Mouse (Mus musculus): ENCODE results near the gene Zc3h4. TPM values are rescaled to one million over a fixed set of nuclear protein-coding genes. Genes with fewer than 3 reads are reported as not detected.

The Zc3h4 gene
- polyA plus RNA-seq, 1 experiment from 2014 or later = 18.6 TPM

- peak overlapping the region; percentile 100 for H3K27ac ChIP-seq (ENCODE audit: low read depth, low read length)
- no peaks in the 10 kb centered on the region for H3K27me3 ChIP-seq (replicated peaks; ENCODE audit: control insufficient read depth, insufficient read depth, low read length)
- DNase-seq (ENCODE audit: low spot score) = no peak
- H3K4me2 ChIP-seq = peak overlapping the region; percentile 84
- no peaks in the 10 kb centered on the region for H3K9me3 ChIP-seq (ENCODE audit: control insufficient read depth, low read length)
- H3K36me3 ChIP-seq (ENCODE audit: control insufficient read depth, insufficient read depth, low read length) = no peaks in the 10 kb centered on the region
- H3K9ac ChIP-seq (ENCODE audit: low read depth, low read length) = peak overlapping the region; percentile 100
- peak overlapping the region; percentile 93 for H3K4me3 ChIP-seq (ENCODE audit: low read depth, low read length)
- 51% methylated on average over 3 of the region's 3 CpGs for WGBS
- ATAC-seq (replicated peaks; ENCODE audit: low FRiP score) = no peak
- peaks cover 8% of the 10 kb centered on the region for H3K4me1 ChIP-seq (replicated peaks; ENCODE audit: control insufficient read depth, insufficient read depth, low read length)
Observed at GRCm38 (mm10) chr7:16398387-16399050, 2.2 kb upstream of the Zc3h4 start.

- ATAC-seq (replicated peaks; ENCODE audit: low FRiP score) (peak; percentile 71), DNase-seq (ENCODE audit: low spot score) (peak; percentile 90)
Observed at GRCm38 (mm10) chr7:16399098-16399819, 1.5 kb upstream of the Zc3h4 start.

DNA sequence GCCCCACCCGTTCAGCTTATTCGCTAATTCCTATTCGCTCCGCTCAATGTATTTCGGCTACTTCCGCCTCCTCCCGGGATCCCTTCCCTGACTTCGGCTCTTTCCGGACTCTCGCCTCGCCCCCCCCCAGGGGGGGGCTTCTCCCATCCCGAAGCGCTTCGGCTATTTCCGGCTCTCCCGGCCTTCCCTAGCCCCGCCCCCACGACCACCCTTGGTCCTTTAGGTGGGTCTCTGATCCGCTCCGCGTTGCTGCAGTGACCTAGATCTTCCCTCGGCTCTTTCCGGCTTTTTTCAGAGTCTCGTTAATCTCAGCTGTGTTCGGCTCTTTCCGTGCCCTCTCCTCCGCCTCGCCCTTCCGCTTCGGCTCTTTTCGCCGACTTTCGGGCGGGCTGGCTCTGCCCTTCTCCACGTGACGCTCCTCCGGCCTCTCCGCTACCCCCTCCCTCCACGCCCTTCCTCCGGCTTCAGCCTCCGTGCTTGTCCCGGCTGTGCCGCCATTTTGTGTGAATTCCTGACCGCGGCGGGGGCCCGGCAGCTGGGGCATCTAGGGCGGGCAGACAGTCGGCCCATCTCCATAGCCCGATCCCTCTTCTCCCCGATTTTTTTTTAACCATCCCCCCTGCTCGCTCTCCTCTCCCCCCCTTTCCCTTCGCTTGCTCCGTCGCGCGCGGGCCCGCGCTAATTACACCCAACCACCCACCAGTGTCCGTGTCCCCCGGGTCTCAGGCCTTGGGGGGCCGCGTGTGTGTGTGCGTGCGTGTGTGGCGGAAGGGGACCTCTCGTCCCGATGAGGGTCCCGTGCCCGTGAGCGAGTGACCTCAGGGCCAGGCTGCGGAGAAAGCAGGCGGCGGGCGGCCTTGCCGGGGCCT lies 656 bp upstream of the Zc3h4 start:
- Histone ChIP-seq H3K36me3 (ENCODE audit: control insufficient read depth, insufficient read depth, low read length) (no peaks in the 10 kb centered on the region), H3K4me2 (peak overlapping the region; percentile 84), H3K27ac (ENCODE audit: low read depth, low read length) (peak overlapping the region; percentile 100), H3K9ac (ENCODE audit: low read depth, low read length) (peak overlapping the region; percentile 100), H3K27me3 (replicated peaks; ENCODE audit: control insufficient read depth, insufficient read depth, low read length) (no peaks in the 10 kb centered on the region), H3K4me3 (ENCODE audit: low read depth, low read length) (peak overlapping the region; percentile 93), H3K4me1 (replicated peaks; ENCODE audit: control insufficient read depth, insufficient read depth, low read length) (peaks cover 21% of the 10 kb centered on the region), H3K9me3 (ENCODE audit: control insufficient read depth, low read length) (no peaks in the 10 kb centered on the region)
- peak; percentile 99 for DNase-seq (ENCODE audit: low spot score)
- peak; percentile 81 for ATAC-seq (replicated peaks; ENCODE audit: low FRiP score)
- WGBS = under 1% methylated on average over 76 of the region's 77 CpGs

More at GRCm38 (mm10) chr7:16399098-16399819, 1.5 kb upstream of the Zc3h4 start:
- Histone ChIP-seq H3K9ac (ENCODE audit: low read depth, low read length) (peak overlapping the region; percentile 100), H3K4me3 (ENCODE audit: low read depth, low read length) (peak overlapping the region; percentile 93), H3K27me3 (replicated peaks; ENCODE audit: control insufficient read depth, insufficient read depth, low read length) (no peaks in the 10 kb centered on the region), H3K36me3 (ENCODE audit: control insufficient read depth, insufficient read depth, low read length) (no peaks in the 10 kb centered on the region), H3K27ac (ENCODE audit: low read depth, low read length) (peak overlapping the region; percentile 100), H3K4me1 (replicated peaks; ENCODE audit: control insufficient read depth, insufficient read depth, low read length) (peaks cover 13% of the 10 kb centered on the region), H3K9me3 (ENCODE audit: control insufficient read depth, low read length) (no peaks in the 10 kb centered on the region), H3K4me2 (peak overlapping the region; percentile 84)
- WGBS = 1% methylated on average over 31 of the region's 31 CpGs

GRCm38 (mm10) chr7:16401991-16402431 lies 1.3 kb downstream of the Zc3h4 start:
- ATAC-seq (replicated peaks; ENCODE audit: low FRiP score) (peak; percentile 19; the same call in 1 of the 2 replicates), DNase-seq (ENCODE audit: low spot score) (peak; percentile 76)
- Histone ChIP-seq H3K27me3 (replicated peaks; ENCODE audit: control insufficient read depth, insufficient read depth, low read length) (no peaks in the 10 kb centered on the region), H3K4me3 (ENCODE audit: low read depth, low read length) (peak overlapping the region; percentile 93), H3K9me3 (ENCODE audit: control insufficient read depth, low read length) (no peaks in the 10 kb centered on the region), H3K4me1 (replicated peaks; ENCODE audit: control insufficient read depth, insufficient read depth, low read length) (peaks cover 38% of the 10 kb centered on the region), H3K9ac (ENCODE audit: low read depth, low read length) (peak overlapping the region; percentile 100), H3K4me2 (peak overlapping the region; percentile 84), H3K36me3 (ENCODE audit: control insufficient read depth, insufficient read depth, low read length) (no peaks in the 10 kb centered on the region), H3K27ac (ENCODE audit: low read depth, low read length) (peak overlapping the region; percentile 100)
- 0% methylated on average over 17 of the region's 17 CpGs for WGBS

- Histone ChIP-seq H3K27ac (ENCODE audit: low read depth, low read length) (peak overlapping the region; percentile 100), H3K4me2 (peak overlapping the region; percentile 84), H3K4me3 (ENCODE audit: low read depth, low read length) (peak overlapping the region; percentile 93), H3K4me1 (replicated peaks; ENCODE audit: control insufficient read depth, insufficient read depth, low read length) (peaks cover 41% of the 10 kb centered on the region), H3K9ac (ENCODE audit: low read depth, low read length) (peak overlapping the region; percentile 100), H3K36me3 (ENCODE audit: control insufficient read depth, insufficient read depth, low read length) (no peaks in the 10 kb centered on the region), H3K27me3 (replicated peaks; ENCODE audit: control insufficient read depth, insufficient read depth, low read length) (no peaks in the 10 kb centered on the region), H3K9me3 (ENCODE audit: control insufficient read depth, low read length) (no peaks in the 10 kb centered on the region)
- DNase-seq (ENCODE audit: low spot score) (no peak), ATAC-seq (replicated peaks; ENCODE audit: low FRiP score) (no peak)
- 3% methylated on average over 9 of the region's 9 CpGs for WGBS
Observed at GRCm38 (mm10) chr7:16402449-16402848, 1.7 kb downstream of the Zc3h4 start.

DNA sequence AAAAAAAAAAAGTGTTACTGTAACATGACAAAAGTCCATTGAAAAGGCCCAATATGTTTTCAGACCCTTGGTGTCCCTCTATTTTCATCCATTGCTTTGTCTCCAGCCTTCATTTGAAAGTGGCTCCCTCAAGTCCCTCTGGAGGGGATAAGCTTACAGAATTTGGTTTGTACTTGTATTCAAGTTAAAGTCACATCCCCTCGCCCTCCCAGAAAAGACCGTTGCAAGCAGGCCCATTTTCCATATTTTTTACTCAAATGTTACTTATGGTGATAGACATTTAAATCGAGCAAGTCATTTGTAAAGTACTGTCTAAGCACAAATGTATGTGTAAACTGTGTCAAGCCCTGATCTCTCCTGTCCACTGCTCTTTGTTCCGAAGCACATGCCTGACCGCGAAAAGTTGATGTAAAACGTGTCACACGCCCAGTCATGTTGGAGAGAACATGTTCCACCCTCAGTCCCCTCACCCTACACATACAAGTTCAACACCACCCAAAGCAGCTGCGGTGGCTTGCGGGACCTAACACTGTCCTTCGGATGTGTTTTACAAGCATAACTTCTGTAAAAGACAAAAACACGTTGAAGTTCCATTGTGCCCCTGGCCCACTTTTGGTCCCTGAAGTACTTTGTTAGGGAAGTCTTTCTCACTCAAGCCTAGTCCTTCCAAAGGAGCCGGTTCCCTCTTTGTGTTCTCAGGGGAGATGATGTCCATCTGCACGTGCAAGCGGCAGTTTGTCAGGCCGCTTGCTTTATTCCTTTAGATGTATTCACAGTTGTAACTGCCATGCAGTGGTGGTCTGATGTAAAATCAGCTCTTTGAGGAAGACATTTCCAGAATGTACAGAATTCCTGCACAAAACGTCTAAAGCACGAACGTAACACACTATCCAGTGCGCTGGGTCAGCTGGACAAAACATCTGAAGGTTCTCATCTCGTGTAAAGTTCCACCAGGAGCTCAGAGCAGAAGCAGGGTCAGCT lies 2.5 kb downstream of the Zc3h4 start:
- peak overlapping the region; percentile 84 for H3K4me2 ChIP-seq
- ATAC-seq (replicated peaks; ENCODE audit: low FRiP score) (no peak), DNase-seq (ENCODE audit: low spot score) (peak; percentile 60)
- peak overlapping the region; percentile 100 for H3K9ac ChIP-seq (ENCODE audit: low read depth, low read length)
- peak overlapping the region; percentile 93 for H3K4me3 ChIP-seq (ENCODE audit: low read depth, low read length)
- no peaks in the 10 kb centered on the region for H3K36me3 ChIP-seq (ENCODE audit: control insufficient read depth, insufficient read depth, low read length)
- H3K27ac ChIP-seq (ENCODE audit: low read depth, low read length) = peak overlapping the region; percentile 100
- H3K27me3 ChIP-seq (replicated peaks; ENCODE audit: control insufficient read depth, insufficient read depth, low read length) = no peaks in the 10 kb centered on the region
- WGBS = 36% methylated on average over 21 of the region's 21 CpGs
- peaks cover 49% of the 10 kb centered on the region for H3K4me1 ChIP-seq (replicated peaks; ENCODE audit: control insufficient read depth, insufficient read depth, low read length)
- H3K9me3 ChIP-seq (ENCODE audit: control insufficient read depth, low read length) = no peaks in the 10 kb centered on the region

- H3K4me1 ChIP-seq (replicated peaks; ENCODE audit: control insufficient read depth, insufficient read depth, low read length) = peaks cover 45% of the 10 kb centered on the region
- H3K9ac ChIP-seq (ENCODE audit: low read depth, low read length) = peak overlapping the region; percentile 75
- DNase-seq (ENCODE audit: low spot score) (no peak), ATAC-seq (replicated peaks; ENCODE audit: low FRiP score) (no peak)
- H3K36me3 ChIP-seq (ENCODE audit: control insufficient read depth, insufficient read depth, low read length) = no peaks in the 10 kb centered on the region
- peak overlapping the region; percentile 40 for H3K4me3 ChIP-seq (ENCODE audit: low read depth, low read length)
- peak overlapping the region; percentile 84 for H3K4me2 ChIP-seq
- no peaks in the 10 kb centered on the region for H3K9me3 ChIP-seq (ENCODE audit: control insufficient read depth, low read length)
- WGBS = 76% methylated on average over 3 of the region's 3 CpGs
- peak overlapping the region; percentile 99 for H3K27ac ChIP-seq (ENCODE audit: low read depth, low read length)
- H3K27me3 ChIP-seq (replicated peaks; ENCODE audit: control insufficient read depth, insufficient read depth, low read length) = no peaks in the 10 kb centered on the region
Observed at GRCm38 (mm10) chr7:16404315-16405072, 3.8 kb downstream of the Zc3h4 start.

Data from liver, embryonic 11.5 days (tissue).